Mouse (Mus musculus) heart, postnatal 10 days (tissue): Measurements from ENCODE around the gene Pam16. TPM values are rescaled to one million over a fixed set of nuclear protein-coding genes. Genes with fewer than 3 reads are reported as not detected.
"Not testable (repeated sequence)": the region's sequence is repeated elsewhere in the genome, so short reads cannot be mapped to it uniquely, and the experiment has no call there.

Experiments used
- DNase-seq, 2 experiments: peaks; one replicate each; pipeline ENCODE4 v3.0.0; 2021
- intact Hi-C: fragments of 180-260 bp; cut with DNase I; formaldehyde crosslinking; loops from one replicate; pipeline ENCODE4 v1.15.1; 2025
- total RNA-seq, 2 experiments: library from RNA; stranded (reverse); gene quantifications; 2 replicates each; pipeline ENCODE4 v1.2.3; 2021

Gene Pam16
- total RNA-seq, 2 experiments from 2014 or later, result 96.6 to 125 TPM

GRCm38 (mm10) chr16:4595527-4595963, 29.2 kb downstream of the Pam16 start:
- intact Hi-C loops, result no loop called here
- peak; percentile 63 to 67 for DNase-seq

- intact Hi-C loops, result no loop called here
- peak; percentile 61 to 63 for DNase-seq
Observed at GRCm38 (mm10) chr16:4594814-4595526, 29.8 kb downstream of the Pam16 start.

- peak; percentile 65 to 76 for DNase-seq
- intact Hi-C loops, result loop anchor here (1.0 kb wide), 1 partner anchor 13 kb away; no protein-coding TSS in a partner anchor
Observed at GRCm38 (mm10) chr16:4593971-4594813, 30.6 kb downstream of the Pam16 start, which contains the start of gene Glis2. TSS of gene Glis2 (plus strand) at chr16:4594713.

GRCm38 (mm10) chr16:4592909-4593875, 31.6 kb downstream of the Pam16 start:
- intact Hi-C loops, result loop anchor here (1.0 kb wide), 1 partner anchor 14 kb away; no protein-coding TSS in a partner anchor
- peak; percentile 69 to 75 for DNase-seq

GRCm38 (mm10) chr16:4590236-4590635, 34.6 kb downstream of the Pam16 start:
- no peak for DNase-seq
- intact Hi-C loops, result no loop called here

- intact Hi-C loops, result loop anchor here (2.0 kb wide), 1 partner anchor 25 kb away; no protein-coding TSS in a partner anchor
- peak in 1 of 2 experiments; percentile 50 for DNase-seq
Observed at GRCm38 (mm10) chr16:4587516-4588210, 37.1 kb downstream of the Pam16 start.

- DNase-seq, result peak; percentile 98 to 99
- intact Hi-C loops, result loop anchor here (2.0 kb wide), 1 partner anchor 24 kb away; no protein-coding TSS in a partner anchor
Observed at GRCm38 (mm10) chr16:4586531-4587123, 38.2 kb downstream of the Pam16 start.

GRCm38 (mm10) chr16:4585642-4586530, 38.9 kb downstream of the Pam16 start:
- intact Hi-C loops, result loop anchor here (2.0 kb wide), 1 partner anchor 23 kb away; no protein-coding TSS in a partner anchor
- no peak for DNase-seq

- intact Hi-C loops, result no loop called here
- no peak for DNase-seq
Observed at GRCm38 (mm10) chr16:4584438-4584837, 40.4 kb downstream of the Pam16 start.

GRCm38 (mm10) chr16:4583807-4584206, 41.0 kb downstream of the Pam16 start:
- DNase-seq, result no peak
- intact Hi-C loops, result no loop called here

GRCm38 (mm10) chr16:4581179-4581578, 43.6 kb downstream of the Pam16 start:
- intact Hi-C loops, result not testable (repeated sequence)

GRCm38 (mm10) chr16:4578630-4579029, 46.2 kb downstream of the Pam16 start:
- intact Hi-C loops, result no loop called here
- no peak for DNase-seq

More at GRCm38 (mm10) chr16:4581179-4581578, 43.6 kb downstream of the Pam16 start:
- not testable (repeated sequence) for DNase-seq

- intact Hi-C loops, result no loop called here
Observed at GRCm38 (mm10) chr16:4576873-4577272, 47.9 kb downstream of the Pam16 start.

GRCm38 (mm10) chr16:4576038-4576437, 48.8 kb downstream of the Pam16 start:
- intact Hi-C loops, result no loop called here
- no peak for DNase-seq

More at GRCm38 (mm10) chr16:4576873-4577272, 47.9 kb downstream of the Pam16 start:
- DNase-seq, result no peak

GRCm38 (mm10) chr16:4570737-4571136, 54.1 kb downstream of the Pam16 start:
- intact Hi-C loops, result no loop called here
- DNase-seq, result no peak

- intact Hi-C loops, result loop anchor here (1.0 to 2.0 kb wide), 2 partner anchors 40 to 99 kb away; no protein-coding TSS in a partner anchor
- DNase-seq, result peak; percentile 87 to 93
Observed at GRCm38 (mm10) chr16:4567912-4568311, 56.9 kb downstream of the Pam16 start.
